Mouse (Mus musculus): ENCODE results near the gene C4b. TPM values are rescaled to one million over a fixed set of nuclear protein-coding genes. Genes with fewer than 3 reads are reported as not detected.
"Not testable (repeated sequence)": the region's sequence is repeated elsewhere in the genome, so short reads cannot be mapped to it uniquely, and the experiment has no call there.

Gene C4b
- 2.6 and 2.9 TPM in 2 replicates for polyA plus RNA-seq (2012; rRNA removed)
- polyA plus RNA-seq (2014; fragmentation: Nextera tagmentation; extraction: Ambion mirVana), result 3.4 and 4.8 TPM in 2 replicates

GRCm38 (mm10) chr17:34743719-34744118 lies at the start of gene C4b:
C4b (minus strand) TSS chr17:34743882.
- Histone ChIP-seq H3K9ac (replicated peaks) (no peak within 1 kb of the TSS), H3K4me1 (replicated peaks; ENCODE audit: control insufficient read depth in 2 of 2, insufficient read depth in 2 of 2, low read length in 1 of 2) (no peaks in the 10 kb centered on the region), H3K36me3 (replicated peaks; ENCODE audit: control insufficient read depth, insufficient read depth, low read depth) (no peaks in the 10 kb centered on the region), H3K4me3 (ENCODE audit: insufficient read depth in 1 of 2, low read depth in 2 of 2, low read length in 2 of 2) (no peak within 1 kb of the TSS), H3K27me3 (ENCODE audit: control insufficient read depth, insufficient read depth, low read length) (no peaks in the 10 kb centered on the region), H3K4me2 (ENCODE audit: low read depth) (no peak within 1 kb of the TSS), H3K9me3 (ENCODE audit: control insufficient read depth, low read length) (no peaks in the 10 kb centered on the region), H3K27ac (no peak within 1 kb of the TSS)
- no peak for TF ChIP-seq EP300 (IDR thresholded peaks at IDR 0.05; ENCODE audit: low read depth)
- TF ChIP-seq CTCF (IDR thresholded peaks at IDR 0.05; ENCODE audit: low read depth), result no peak
- peak; percentile 35; the same call in 1 of the 2 replicates for ATAC-seq (ENCODE audit: insufficient read depth)
- 71% methylated on average over 7 of the region's 7 CpGs for WGBS (ENCODE audit: insufficient replicate concordance)
- DNase-seq (ENCODE audit: low read depth in 3 of 3, low spot score in 3 of 3), result no peak

GRCm38 (mm10) chr17:34777680-34778325 lies 34.1 kb upstream of the C4b start:
- ATAC-seq (ENCODE audit: insufficient read depth) (no peak), DNase-seq (ENCODE audit: low read depth in 3 of 3, low spot score in 3 of 3) (no peak)
- no peak overlapping the region for H3K27ac ChIP-seq
- no peaks in the 10 kb centered on the region for H3K36me3 ChIP-seq (replicated peaks; ENCODE audit: control insufficient read depth, insufficient read depth, low read depth)
- TF ChIP-seq EP300 (IDR thresholded peaks at IDR 0.05; ENCODE audit: low read depth) (no peak), CTCF (IDR thresholded peaks at IDR 0.05; ENCODE audit: low read depth) (no peak)
- H3K9ac ChIP-seq (replicated peaks), result no peak overlapping the region
- 62% methylated on average over 9 of the region's 9 CpGs for WGBS (ENCODE audit: insufficient replicate concordance)
- no peaks in the 10 kb centered on the region for H3K27me3 ChIP-seq (ENCODE audit: control insufficient read depth, insufficient read depth, low read length)
- H3K4me3 ChIP-seq (ENCODE audit: insufficient read depth in 1 of 2, low read depth in 2 of 2, low read length in 2 of 2), result no peak overlapping the region
- H3K9me3 ChIP-seq (ENCODE audit: control insufficient read depth, low read length), result no peaks in the 10 kb centered on the region
- H3K4me2 ChIP-seq (ENCODE audit: low read depth), result no peak overlapping the region
- no peaks in the 10 kb centered on the region for H3K4me1 ChIP-seq (replicated peaks; ENCODE audit: control insufficient read depth in 2 of 2, insufficient read depth in 2 of 2, low read length in 1 of 2)

GRCm38 (mm10) chr17:34761471-34761870 lies 17.8 kb upstream of the C4b start:
- no peak for ATAC-seq (ENCODE audit: insufficient read depth)
- Histone ChIP-seq H3K4me3 (ENCODE audit: insufficient read depth in 1 of 2, low read depth in 2 of 2, low read length in 2 of 2) (no peak overlapping the region), H3K4me2 (ENCODE audit: low read depth) (no peak overlapping the region), H3K27ac (no peak overlapping the region), H3K9ac (replicated peaks) (no peak overlapping the region), H3K27me3 (ENCODE audit: control insufficient read depth, insufficient read depth, low read length) (no peaks in the 10 kb centered on the region), H3K9me3 (ENCODE audit: control insufficient read depth, low read length) (no peaks in the 10 kb centered on the region), H3K36me3 (replicated peaks; ENCODE audit: control insufficient read depth, insufficient read depth, low read depth) (no peaks in the 10 kb centered on the region), H3K4me1 (replicated peaks; ENCODE audit: control insufficient read depth in 2 of 2, insufficient read depth in 2 of 2, low read length in 1 of 2) (no peaks in the 10 kb centered on the region)
- WGBS (ENCODE audit: insufficient replicate concordance), result 37% methylated on average over 3 of the region's 3 CpGs
- DNase-seq (ENCODE audit: low read depth in 3 of 3, low spot score in 3 of 3), result no peak
- TF ChIP-seq EP300 (IDR thresholded peaks at IDR 0.05; ENCODE audit: low read depth) (no peak), CTCF (IDR thresholded peaks at IDR 0.05; ENCODE audit: low read depth) (no peak)

- H3K27ac ChIP-seq, result no peak overlapping the region
- H3K9ac ChIP-seq (replicated peaks), result no peak overlapping the region
- TF ChIP-seq CTCF (IDR thresholded peaks at IDR 0.05; ENCODE audit: low read depth) (no peak), EP300 (IDR thresholded peaks at IDR 0.05; ENCODE audit: low read depth) (no peak)
- H3K4me1 ChIP-seq (replicated peaks; ENCODE audit: control insufficient read depth in 2 of 2, insufficient read depth in 2 of 2, low read length in 1 of 2), result no peaks in the 10 kb centered on the region
- DNase-seq (ENCODE audit: low read depth in 3 of 3, low spot score in 3 of 3) (no peak), ATAC-seq (ENCODE audit: insufficient read depth) (no peak)
- WGBS (ENCODE audit: insufficient replicate concordance), result 52% methylated on average over 5 of the region's 5 CpGs
- H3K4me2 ChIP-seq (ENCODE audit: low read depth), result no peak overlapping the region
- no peaks in the 10 kb centered on the region for H3K36me3 ChIP-seq (replicated peaks; ENCODE audit: control insufficient read depth, insufficient read depth, low read depth)
- no peaks in the 10 kb centered on the region for H3K9me3 ChIP-seq (ENCODE audit: control insufficient read depth, low read length)
- no peaks in the 10 kb centered on the region for H3K27me3 ChIP-seq (ENCODE audit: control insufficient read depth, insufficient read depth, low read length)
- H3K4me3 ChIP-seq (ENCODE audit: insufficient read depth in 1 of 2, low read depth in 2 of 2, low read length in 2 of 2), result no peak overlapping the region
Observed at GRCm38 (mm10) chr17:34746531-34746930, 2.8 kb upstream of the C4b start.

- not testable (repeated sequence) for H3K4me1 ChIP-seq (replicated peaks; ENCODE audit: control insufficient read depth in 2 of 2, insufficient read depth in 2 of 2, low read length in 1 of 2); H3K9ac ChIP-seq (replicated peaks); H3K27me3 ChIP-seq (ENCODE audit: control insufficient read depth, insufficient read depth, low read length); H3K4me2 ChIP-seq (ENCODE audit: low read depth); H3K27ac ChIP-seq; H3K4me3 ChIP-seq (ENCODE audit: insufficient read depth in 1 of 2, low read depth in 2 of 2, low read length in 2 of 2); H3K36me3 ChIP-seq (replicated peaks; ENCODE audit: control insufficient read depth, insufficient read depth, low read depth); H3K9me3 ChIP-seq (ENCODE audit: control insufficient read depth, low read length); ATAC-seq (ENCODE audit: insufficient read depth); DNase-seq (ENCODE audit: low read depth in 3 of 3, low spot score in 3 of 3)
- 67% methylated on average over 4 of the region's 4 CpGs for WGBS (ENCODE audit: insufficient replicate concordance)
Observed at GRCm38 (mm10) chr17:34745166-34745565, 1.5 kb upstream of the C4b start.

- H3K9me3 ChIP-seq (ENCODE audit: control insufficient read depth, low read length); H3K9ac ChIP-seq (replicated peaks); DNase-seq (ENCODE audit: low read depth in 3 of 3, low spot score in 3 of 3); H3K27me3 ChIP-seq (ENCODE audit: control insufficient read depth, insufficient read depth, low read length); H3K4me2 ChIP-seq (ENCODE audit: low read depth); H3K4me3 ChIP-seq (ENCODE audit: insufficient read depth in 1 of 2, low read depth in 2 of 2, low read length in 2 of 2); H3K36me3 ChIP-seq (replicated peaks; ENCODE audit: control insufficient read depth, insufficient read depth, low read depth); H3K27ac ChIP-seq; H3K4me1 ChIP-seq (replicated peaks; ENCODE audit: control insufficient read depth in 2 of 2, insufficient read depth in 2 of 2, low read length in 1 of 2); ATAC-seq (ENCODE audit: insufficient read depth): not testable (repeated sequence)
- WGBS (ENCODE audit: insufficient replicate concordance), result 67% methylated on average over 6 of the region's 6 CpGs
Observed at GRCm38 (mm10) chr17:34744611-34745010, 929 bp upstream of the C4b start.

Data from liver, embryonic 14.5 days (tissue).